Mouse (Mus musculus) adrenal gland, adult (tissue): ENCODE measurements around the gene 6030468B19Rik.

Experiments used
- DNase-seq, 2 experiments: peaks; one replicate each; pipeline ENCODE4 v3.0.0; 2022 to 2023; ENCODE audit warnings: low spot score in 1 of 2; ENCODE audit not compliant: inconsistent age in 2 of 2

The 6030468B19Rik gene

GRCm38 (mm10) chr11:117797511-117798159 lies at the start of gene 6030468B19Rik:
6030468B19Rik (plus strand) TSS chr11:117797660.
- no peak for DNase-seq

GRCm38 (mm10) chr11:117748628-117749027 lies 48.8 kb upstream of the 6030468B19Rik start:
- DNase-seq = no peak

- DNase-seq = no peak
Measured at GRCm38 (mm10) chr11:117749414-117749813, 48.0 kb upstream of the 6030468B19Rik start.

GRCm38 (mm10) chr11:117751544-117751943 lies 45.9 kb upstream of the 6030468B19Rik start:
- no peak for DNase-seq

GRCm38 (mm10) chr11:117755891-117756290 lies 41.6 kb upstream of the 6030468B19Rik start:
- no peak for DNase-seq

- DNase-seq = no peak
Measured at GRCm38 (mm10) chr11:117759267-117759666, 38.2 kb upstream of the 6030468B19Rik start.

- DNase-seq = no peak
Measured at GRCm38 (mm10) chr11:117760374-117761119, 36.9 kb upstream of the 6030468B19Rik start.

- DNase-seq = no peak
Measured at GRCm38 (mm10) chr11:117761801-117762200, 35.7 kb upstream of the 6030468B19Rik start.

- DNase-seq = no peak
Measured at GRCm38 (mm10) chr11:117762246-117762645, 35.2 kb upstream of the 6030468B19Rik start.

- DNase-seq = no peak
Measured at GRCm38 (mm10) chr11:117764319-117764718, 33.1 kb upstream of the 6030468B19Rik start.

- no peak for DNase-seq
Measured at GRCm38 (mm10) chr11:117765361-117765760, 32.1 kb upstream of the 6030468B19Rik start.

GRCm38 (mm10) chr11:117766275-117766674 lies 31.2 kb upstream of the 6030468B19Rik start:
- DNase-seq = no peak

GRCm38 (mm10) chr11:117768725-117769682 lies 28.5 kb upstream of the 6030468B19Rik start:
- DNase-seq = no peak

GRCm38 (mm10) chr11:117769683-117770047 lies 27.8 kb upstream of the 6030468B19Rik start:
- no peak for DNase-seq

- no peak for DNase-seq
Measured at GRCm38 (mm10) chr11:117770407-117770806, 27.1 kb upstream of the 6030468B19Rik start.

- no peak for DNase-seq
Measured at GRCm38 (mm10) chr11:117772352-117772751, 25.1 kb upstream of the 6030468B19Rik start.

GRCm38 (mm10) chr11:117774925-117775324 lies 22.5 kb upstream of the 6030468B19Rik start:
- peak in 1 of 2 experiments; percentile 27 for DNase-seq

- DNase-seq = peak in 1 of 2 experiments; percentile 27
Measured at GRCm38 (mm10) chr11:117775540-117775939, 21.9 kb upstream of the 6030468B19Rik start.

GRCm38 (mm10) chr11:117776085-117776792 lies 21.2 kb upstream of the 6030468B19Rik start:
- DNase-seq = peak; percentile 62 to 83

GRCm38 (mm10) chr11:117777111-117777510 lies 20.3 kb upstream of the 6030468B19Rik start:
- DNase-seq = no peak

GRCm38 (mm10) chr11:117778031-117778430 lies 19.4 kb upstream of the 6030468B19Rik start:
- DNase-seq = peak in 1 of 2 experiments; percentile 77
